Mouse (Mus musculus) common myeloid progenitor, adult 5-6 weeks (primary cell): ENCODE results near the gene Cd69. TPM values are rescaled to one million over a fixed set of nuclear protein-coding genes. Genes with fewer than 3 reads are reported as not detected.
A peak's percentile ranks its signal among the peaks of the same experiment; 100 is the strongest.

Experiments
- ATAC-seq: replicated peaks from 2 replicates; pipeline ENCODE4 v1.8.0; 2016; ENCODE audit warnings: low read depth, mild to moderate bottlenecking, moderate TSS enrichment, inconsistent platforms; ENCODE audit not compliant: poor library complexity, severe bottlenecking
- total RNA-seq: library from RNA; stranded (forward); fragments of 200-1000, 187-1606 nt; gene quantifications from 2 replicates; pipeline ENCODE4 v1.2.3, GENCODE M21; 2017

Cd69 gene
- total RNA-seq, 1 experiment from 2014 or later = 273 TPM

DNA sequence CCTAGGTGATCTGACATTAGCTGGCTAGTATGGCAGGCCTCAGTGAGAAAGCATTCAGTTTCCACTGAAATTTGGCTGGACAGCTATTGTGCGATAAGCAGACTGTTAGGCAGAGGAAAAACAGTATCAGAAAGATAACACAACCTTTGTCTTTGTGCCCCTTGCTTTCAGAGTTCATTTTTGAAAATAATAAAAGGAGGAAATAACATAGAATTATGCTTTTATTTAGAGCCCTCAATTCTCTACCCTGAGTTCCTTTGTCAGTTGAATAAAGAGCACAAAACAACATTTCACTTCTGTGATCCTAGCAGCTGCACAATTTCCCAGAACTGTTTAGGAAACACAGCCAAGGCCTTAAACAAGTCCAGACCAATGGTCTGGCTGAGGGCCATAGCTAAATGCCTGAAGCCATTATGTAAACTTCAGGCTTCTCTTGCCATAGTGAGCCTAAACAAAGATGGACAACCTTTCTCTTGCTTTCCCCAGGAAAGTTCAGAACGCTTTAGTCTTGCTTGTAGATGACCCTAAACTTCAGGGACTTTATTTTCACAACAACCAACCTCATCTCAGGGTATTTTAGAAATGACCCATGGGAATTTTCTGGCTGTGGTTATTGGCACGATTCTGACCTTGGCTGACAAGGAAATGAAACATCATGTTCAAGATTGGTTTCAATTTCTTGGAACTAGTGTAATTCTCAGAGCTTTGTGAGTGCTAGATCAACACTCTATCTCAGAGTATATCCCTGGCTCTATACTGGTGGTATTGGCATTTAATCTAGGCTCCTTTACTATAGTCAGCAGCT is 45.3 kb downstream of the Cd69 start:
- ATAC-seq = 0 out of 2 replicates have a peak, but pooled peaks have one; percentile 20

DNA sequence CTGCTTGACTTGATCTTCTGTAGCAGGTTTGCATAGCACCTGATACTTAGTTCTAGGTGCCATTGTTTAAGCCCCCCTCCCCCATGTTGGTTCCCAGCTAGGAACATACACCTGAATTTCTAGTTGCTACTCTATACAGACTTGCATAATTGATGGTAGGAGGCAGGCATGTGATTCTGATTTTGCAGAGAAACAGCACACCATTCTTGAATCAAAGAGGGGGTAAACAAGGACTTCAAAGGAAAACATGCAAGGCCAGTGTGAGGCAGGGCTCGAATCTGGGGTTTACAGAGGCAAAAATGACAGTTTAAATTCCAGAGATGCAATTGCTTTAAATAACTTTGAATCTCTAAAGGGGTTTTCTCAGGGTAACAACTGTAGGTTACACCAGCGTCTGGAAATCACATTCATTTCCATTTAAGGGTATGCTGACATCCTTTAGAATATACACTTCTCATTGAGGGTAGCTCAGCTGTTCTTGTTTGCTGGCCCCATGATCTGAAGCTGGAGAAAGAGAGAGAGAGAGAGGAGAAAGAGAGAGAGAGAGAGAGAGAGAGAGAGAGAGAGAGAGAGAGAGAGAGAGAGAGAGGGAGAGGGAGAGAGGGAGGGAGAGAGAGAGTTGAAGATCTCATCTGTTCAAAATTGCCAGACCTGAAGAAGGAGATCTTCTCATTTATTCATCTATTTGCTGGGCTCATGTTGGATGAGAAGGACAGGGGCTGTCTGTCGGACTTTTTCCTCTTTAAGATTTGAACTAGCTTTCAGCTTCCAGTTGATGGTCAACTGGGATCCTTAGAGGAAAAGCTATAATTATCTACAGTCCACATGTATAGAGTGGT is 46.1 kb downstream of the Cd69 start:
- no peak for ATAC-seq

DNA sequence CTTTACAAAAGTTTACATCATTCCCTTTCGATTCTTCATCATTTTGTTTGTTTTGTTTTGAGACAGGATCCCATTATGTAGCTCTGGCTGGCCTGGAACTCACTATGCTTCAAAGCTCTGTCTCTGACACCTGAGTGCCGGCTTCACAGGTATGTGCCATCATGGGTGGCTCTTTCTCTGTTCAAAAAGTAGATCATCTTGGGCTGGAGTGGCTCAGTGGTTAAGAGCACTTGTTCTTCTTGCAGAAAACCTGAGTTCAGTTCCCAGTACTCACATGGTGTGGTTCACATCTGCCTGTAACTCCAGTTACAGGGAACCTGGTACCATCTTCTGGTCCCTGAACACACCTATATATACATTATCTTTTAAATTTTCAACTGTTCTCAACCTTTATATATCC is 50.2 kb downstream of the Cd69 start:
- ATAC-seq = no peak

DNA sequence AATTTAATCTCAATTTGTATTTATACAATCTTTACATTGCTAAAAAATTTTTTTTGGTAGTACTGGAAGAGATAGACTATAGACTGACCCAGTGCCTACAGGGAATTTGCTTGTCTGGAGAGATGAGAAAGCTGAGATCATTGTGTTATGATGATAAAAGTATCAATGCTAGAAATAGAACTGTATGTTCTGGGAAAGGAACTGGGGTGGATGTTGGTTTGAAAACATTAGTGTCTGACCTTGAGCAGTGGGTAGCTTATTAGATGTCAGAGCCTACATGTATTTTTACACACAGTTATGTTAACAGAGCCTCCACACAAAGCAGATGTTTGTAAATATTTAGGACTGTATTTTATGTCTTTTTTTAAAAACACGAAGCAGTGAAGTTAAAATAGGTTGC is 51.1 kb downstream of the Cd69 start:
- ATAC-seq = no peak

DNA sequence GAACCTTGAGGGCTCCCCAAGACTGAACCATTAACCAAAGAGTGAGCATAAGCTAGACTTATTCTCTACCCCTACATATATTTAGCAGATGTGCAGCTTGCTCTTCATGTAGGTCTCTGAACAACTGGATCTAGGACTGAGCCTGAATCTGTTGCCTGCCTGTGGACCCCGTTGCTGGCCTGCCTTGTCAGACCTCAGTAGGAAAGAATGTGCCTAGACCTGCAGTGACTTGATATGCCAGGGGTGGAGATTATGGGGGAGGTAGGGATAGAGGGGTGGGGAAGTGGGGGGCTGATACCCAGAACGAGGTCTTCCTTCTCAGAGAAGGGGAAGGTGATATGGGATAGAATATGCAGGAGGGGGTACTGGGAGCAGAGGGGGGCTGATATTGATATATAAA is 51.6 kb downstream of the Cd69 start:
- no peak for ATAC-seq

DNA sequence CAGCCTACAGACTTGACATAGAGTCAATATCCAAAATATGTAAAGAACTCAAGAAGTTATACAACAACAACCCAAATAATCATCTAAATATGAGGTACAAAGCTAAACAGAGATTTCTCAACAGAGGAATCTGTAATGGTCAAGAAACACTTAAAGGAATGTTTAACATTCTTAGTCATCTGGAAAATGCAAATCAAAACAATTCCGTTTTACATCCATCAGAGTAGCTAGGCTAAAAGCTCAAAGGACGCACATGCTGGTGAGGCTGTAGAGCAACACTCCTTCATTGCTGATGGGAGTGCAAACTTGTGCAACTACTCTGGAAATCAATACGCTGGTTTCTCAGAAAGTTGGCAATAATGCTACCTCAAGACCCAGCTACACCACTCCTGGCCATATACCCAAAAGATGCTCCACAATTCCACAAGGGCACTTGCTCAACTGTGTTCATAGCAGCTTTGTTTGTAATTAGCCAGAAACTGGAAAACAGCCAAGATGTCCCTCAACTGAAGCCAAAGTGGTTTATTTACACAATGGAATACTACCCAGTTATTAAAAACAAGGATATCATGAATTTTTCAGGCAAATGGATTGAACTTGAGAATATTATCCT is 52.9 kb downstream of the Cd69 start:
- ATAC-seq = no peak

DNA sequence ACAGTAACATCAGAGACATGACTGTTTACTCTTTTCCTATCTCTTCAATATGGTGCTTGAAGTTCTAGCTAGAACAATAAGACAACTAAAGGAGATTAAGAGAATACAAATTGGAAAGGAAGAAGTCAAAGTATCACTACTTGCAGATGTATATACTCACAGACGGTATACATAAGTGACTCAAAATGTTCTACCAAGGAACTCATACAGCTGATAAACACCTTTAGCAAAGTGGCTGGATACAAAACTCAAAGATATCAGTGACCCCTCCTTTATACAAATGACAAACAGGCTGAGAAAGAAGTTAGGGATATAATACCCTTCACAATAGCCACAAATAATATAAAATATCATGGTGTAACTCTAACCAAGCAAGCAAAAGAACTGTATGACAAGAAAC is 54.2 kb downstream of the Cd69 start:
- no peak for ATAC-seq

DNA sequence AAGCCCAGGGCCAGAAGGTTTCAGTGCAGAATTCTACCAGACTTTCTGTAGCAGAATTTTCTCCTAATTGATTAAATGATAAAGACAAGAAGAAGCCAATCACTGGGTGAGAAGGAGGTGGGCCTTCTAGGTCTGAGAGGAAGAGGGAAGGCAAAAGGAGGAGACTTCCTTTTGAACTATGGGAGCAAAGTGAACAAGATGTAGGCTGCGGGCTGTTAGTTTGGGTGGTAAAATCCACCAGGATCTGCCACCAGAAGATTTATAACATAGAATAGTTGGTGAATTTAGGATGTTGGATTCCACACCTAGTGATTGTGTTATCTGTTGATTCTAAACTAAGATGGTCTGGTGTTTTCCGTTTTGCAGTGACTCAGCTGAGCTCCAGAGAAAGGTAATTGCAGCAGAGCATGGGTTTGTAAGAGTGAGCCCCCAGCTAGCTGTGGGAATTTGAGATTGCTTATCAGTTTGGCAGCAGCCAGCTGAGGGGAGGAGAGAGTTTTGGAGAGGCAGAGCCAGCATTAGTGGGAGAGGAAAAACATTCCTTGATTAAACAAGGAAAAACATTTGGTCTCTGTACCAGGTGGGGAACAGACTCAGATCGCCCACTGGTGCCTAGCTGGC is 55.2 kb downstream of the Cd69 start:
- ATAC-seq = no peak

DNA sequence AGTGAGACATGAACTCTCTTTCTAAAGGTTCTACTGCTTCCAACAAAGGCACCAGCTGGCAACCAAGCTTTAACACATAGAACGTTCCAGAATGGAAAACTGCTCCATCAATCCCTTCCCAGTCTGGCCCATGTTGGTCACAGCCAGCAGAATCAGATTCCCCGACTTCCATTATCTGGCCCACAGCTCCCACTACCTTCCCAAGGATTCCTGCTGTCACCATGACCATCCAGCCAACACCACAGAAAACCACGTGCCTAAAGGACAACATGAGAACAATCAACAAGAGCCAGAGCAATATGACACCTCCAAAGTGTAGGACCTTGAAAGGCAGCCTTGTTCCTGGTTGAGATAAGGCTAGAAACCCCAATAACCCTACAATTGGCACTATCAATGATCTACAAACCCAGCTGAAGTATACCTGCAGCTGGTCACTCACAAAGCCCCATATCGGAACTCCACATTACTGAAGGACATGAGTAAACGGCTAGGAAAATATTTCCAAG is 57.0 kb downstream of the Cd69 start:
- no peak for ATAC-seq

Other genes with a start within 250 kb of the Cd69 start
- 11.3 and 20.6 TPM in 2 replicates for gene Klrb1f, start 229.5 kb downstream of the Cd69 start, total RNA-seq
- not detected in 2 replicates for gene Clec2e, start 174.5 kb downstream of the Cd69 start, total RNA-seq
- gene Clec2d, start 94.8 kb downstream of the Cd69 start, total RNA-seq = 153 and 168 TPM in 2 replicates
- gene 4922502D21Rik, start 56.4 kb upstream of the Cd69 start, total RNA-seq = 0.14 TPM in 1 of 2 replicates, not detected in the other
- gene Clec12a, start 67.3 kb upstream of the Cd69 start, total RNA-seq = 117 and 140 TPM in 2 replicates
- gene Clec12b, start 110.4 kb upstream of the Cd69 start, total RNA-seq = not detected in 2 replicates
- 2.4 and 5.3 TPM in 2 replicates for gene Clec1b, start 121.9 kb upstream of the Cd69 start, total RNA-seq
- gene Clec9a, start 133.4 kb upstream of the Cd69 start, total RNA-seq = 1.8 and 6.7 TPM in 2 replicates
- gene Clec1a, start 176.6 kb upstream of the Cd69 start, total RNA-seq = 0.14 TPM in 1 of 2 replicates, not detected in the other
- gene Olr1, start 231.7 kb upstream of the Cd69 start, total RNA-seq = 0.82 and 1.1 TPM in 2 replicates
- gene Tmem52b, start 237.1 kb upstream of the Cd69 start, total RNA-seq = 0.18 TPM in 1 of 2 replicates, not detected in the other